Mouse (Mus musculus): ENCODE data around the gene Lrp8. TPM values are rescaled to one million over a fixed set of nuclear protein-coding genes. Genes with fewer than 3 reads are reported as not detected.

The Lrp8 gene
- total RNA-seq (2017), result 2.8 and 3.6 TPM in 2 replicates

GRCm38 (mm10) chr4:107802185-107802449 lies at the start of gene Lrp8:
Lrp8 (plus strand) TSS chr4:107802261.
- no peak for ATAC-seq (ENCODE audit: extremely low read depth, insufficient number of reproducible peaks, low FRiP score, poor library complexity, severe bottlenecking)

DNA sequence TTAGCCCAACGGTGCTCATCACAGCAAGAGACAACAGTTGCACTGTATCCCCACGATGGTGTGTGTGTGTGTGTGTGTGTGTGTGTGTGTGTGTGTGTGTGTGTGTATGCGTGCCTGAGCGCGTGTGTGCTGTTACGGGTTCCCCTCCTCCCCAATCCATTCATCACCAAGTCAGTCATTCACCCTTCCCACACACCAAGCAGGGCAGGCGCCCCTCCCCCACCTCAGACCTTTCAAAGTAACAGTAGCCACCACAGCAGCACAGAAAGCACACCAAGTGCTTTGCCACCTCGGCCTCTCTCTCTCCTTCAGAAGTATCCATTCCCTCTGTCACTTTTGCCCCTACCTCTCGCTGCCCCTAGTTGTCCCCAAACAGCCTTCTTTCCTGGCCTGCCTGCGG lies 45.8 kb upstream of the Lrp8 start:
- no peak for ATAC-seq (ENCODE audit: extremely low read depth, insufficient number of reproducible peaks, low FRiP score, poor library complexity, severe bottlenecking)

- ATAC-seq (ENCODE audit: extremely low read depth, insufficient number of reproducible peaks, low FRiP score, poor library complexity, severe bottlenecking), result no peak
Measured at GRCm38 (mm10) chr4:107757487-107758470, 44.3 kb upstream of the Lrp8 start.

GRCm38 (mm10) chr4:107758938-107759337 lies 43.1 kb upstream of the Lrp8 start:
- ATAC-seq (ENCODE audit: extremely low read depth, insufficient number of reproducible peaks, low FRiP score, poor library complexity, severe bottlenecking), result no peak

DNA sequence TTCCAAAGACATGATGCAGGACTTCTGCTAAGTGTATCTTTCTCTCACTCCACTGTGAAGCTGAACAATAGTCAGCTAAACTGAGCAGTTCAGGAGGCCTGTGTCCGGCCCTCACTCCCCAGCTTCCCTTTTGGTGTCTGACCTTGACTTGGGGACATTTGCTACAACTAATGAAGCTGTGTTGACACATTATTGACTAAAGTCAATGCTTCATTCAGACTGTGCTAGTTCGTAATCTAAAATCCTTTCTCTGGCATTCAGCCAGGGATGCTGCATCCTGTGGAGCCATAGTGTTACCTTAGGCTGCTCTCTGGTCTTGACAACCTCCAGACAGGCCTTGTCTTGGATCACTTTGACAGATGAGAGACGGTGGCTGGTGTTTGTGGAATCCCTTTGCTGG lies 39.1 kb upstream of the Lrp8 start:
- no peak for ATAC-seq (ENCODE audit: extremely low read depth, insufficient number of reproducible peaks, low FRiP score, poor library complexity, severe bottlenecking)

DNA sequence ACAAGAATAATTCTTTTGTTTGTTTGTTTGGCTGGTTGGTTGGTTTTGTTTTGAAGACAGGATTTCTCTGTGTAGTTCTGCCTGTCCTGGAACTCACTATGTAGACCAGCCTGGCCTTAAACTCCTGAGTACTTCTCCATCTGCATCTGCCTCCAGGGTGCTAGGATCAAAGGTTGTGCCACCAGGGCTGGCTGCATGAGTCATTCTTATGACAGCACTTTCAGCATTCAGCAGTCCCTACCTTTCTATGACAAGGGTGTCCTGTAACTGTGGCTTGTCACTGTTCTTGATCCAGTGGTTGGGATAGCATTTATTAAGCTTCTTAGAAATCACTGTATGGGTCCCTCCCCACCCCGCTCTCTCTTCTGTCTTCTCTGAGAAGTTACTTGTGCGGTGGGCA lies 38.5 kb upstream of the Lrp8 start:
- no peak for ATAC-seq (ENCODE audit: extremely low read depth, insufficient number of reproducible peaks, low FRiP score, poor library complexity, severe bottlenecking)

DNA sequence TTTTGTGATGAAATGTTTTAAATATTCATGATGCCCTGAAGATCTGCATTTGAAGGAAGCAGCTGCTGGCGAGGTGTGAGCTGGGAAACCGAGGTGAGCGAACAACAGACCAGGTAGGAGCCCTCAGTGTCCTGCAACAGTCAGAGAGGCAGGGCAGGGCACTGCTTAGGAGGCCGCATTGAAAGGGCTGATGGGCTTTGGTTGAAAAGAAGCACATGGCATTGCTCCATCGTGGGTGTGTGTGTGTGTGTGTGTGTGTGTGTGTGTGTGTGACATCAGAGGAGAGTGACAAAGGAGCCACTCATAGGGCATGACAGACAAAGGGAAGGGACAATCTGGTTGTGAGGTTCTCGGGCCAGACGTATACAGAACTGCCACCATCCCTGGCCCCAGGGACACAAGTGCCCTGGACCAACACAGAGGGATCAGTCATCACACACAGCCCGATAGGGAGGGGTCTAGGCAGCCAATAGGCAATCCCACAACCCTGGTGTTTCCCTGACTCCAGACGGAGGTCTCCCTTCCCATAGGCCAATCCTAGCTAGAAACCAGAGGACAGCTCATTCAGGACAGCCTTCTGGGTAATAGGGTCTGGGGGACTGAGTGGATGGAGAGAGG lies 36.8 kb upstream of the Lrp8 start:
- ATAC-seq (ENCODE audit: extremely low read depth, insufficient number of reproducible peaks, low FRiP score, poor library complexity, severe bottlenecking), result no peak

DNA sequence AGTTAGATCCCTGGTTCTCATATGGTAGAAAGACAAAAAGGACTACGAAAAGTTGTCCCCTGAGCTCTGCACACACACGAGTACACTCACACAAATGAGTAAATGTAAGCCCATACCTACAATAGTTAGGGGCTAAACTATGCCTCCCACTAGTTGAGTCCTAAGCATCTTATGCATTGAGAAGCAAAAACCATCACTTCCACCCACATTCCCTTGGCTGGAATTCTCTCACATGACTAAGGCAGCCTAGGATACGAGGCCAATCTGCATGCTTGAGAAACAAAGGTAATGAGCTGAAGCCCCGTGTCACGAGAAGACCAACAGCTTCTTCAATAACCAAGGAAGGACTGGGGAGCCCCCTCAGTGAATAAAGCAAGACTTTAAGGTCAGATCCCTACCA lies 35.9 kb upstream of the Lrp8 start:
- no peak for ATAC-seq (ENCODE audit: extremely low read depth, insufficient number of reproducible peaks, low FRiP score, poor library complexity, severe bottlenecking)

DNA sequence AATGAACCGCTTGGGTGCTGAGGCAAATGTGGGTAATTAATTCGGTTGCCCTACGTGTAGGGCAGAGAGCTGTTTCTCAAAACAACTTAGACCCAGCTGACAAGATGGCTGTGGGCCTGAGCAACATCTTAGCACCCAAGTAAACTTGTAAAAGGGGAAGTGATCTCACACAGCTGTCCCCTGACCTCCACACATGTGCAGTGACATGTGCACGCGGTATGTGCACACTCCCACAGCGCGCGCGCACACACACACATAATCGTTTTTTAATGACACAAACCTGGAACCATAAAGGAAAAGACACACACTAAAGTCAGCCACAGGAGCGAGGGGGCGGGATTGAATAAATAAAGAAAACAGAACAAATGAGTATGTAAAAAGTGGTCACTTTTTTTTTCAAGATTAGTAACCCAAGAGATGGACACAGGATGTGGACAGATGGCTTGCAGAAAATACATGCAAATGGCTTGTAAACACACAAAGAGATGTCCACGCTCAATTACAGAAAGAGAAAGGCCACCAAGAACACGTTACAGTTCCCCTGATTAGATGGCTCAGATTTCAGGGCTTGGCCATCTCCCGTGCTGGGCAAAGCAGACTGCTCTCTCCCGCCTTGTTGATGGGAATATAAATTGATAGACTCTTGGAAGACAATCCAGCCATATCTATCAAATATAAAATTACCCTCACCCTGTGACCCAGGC lies 29.8 kb upstream of the Lrp8 start:
- no peak for ATAC-seq (ENCODE audit: extremely low read depth, insufficient number of reproducible peaks, low FRiP score, poor library complexity, severe bottlenecking)

DNA sequence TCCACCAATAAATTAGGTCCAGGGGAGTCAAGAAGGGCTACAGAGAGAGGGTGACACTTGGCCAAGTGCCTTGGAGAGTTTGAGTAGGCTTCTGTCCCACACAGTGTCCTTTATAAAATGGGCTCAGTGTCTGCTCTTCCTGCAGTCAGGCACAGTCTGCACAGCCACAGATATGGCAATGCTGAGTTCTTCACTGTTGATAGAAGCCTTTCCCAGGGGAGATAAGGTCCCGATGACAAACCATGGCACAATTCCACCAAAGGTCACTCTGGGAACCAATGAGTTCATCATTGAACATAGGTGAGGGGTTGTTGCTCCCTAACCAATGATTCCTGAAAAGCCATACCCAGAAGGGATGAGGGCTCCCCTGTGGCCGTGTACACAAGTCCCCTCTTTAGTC lies 27.2 kb upstream of the Lrp8 start:
- ATAC-seq (ENCODE audit: extremely low read depth, insufficient number of reproducible peaks, low FRiP score, poor library complexity, severe bottlenecking), result no peak

GRCm38 (mm10) chr4:107775672-107776071 lies 26.4 kb upstream of the Lrp8 start:
- ATAC-seq (ENCODE audit: extremely low read depth, insufficient number of reproducible peaks, low FRiP score, poor library complexity, severe bottlenecking), result no peak

DNA sequence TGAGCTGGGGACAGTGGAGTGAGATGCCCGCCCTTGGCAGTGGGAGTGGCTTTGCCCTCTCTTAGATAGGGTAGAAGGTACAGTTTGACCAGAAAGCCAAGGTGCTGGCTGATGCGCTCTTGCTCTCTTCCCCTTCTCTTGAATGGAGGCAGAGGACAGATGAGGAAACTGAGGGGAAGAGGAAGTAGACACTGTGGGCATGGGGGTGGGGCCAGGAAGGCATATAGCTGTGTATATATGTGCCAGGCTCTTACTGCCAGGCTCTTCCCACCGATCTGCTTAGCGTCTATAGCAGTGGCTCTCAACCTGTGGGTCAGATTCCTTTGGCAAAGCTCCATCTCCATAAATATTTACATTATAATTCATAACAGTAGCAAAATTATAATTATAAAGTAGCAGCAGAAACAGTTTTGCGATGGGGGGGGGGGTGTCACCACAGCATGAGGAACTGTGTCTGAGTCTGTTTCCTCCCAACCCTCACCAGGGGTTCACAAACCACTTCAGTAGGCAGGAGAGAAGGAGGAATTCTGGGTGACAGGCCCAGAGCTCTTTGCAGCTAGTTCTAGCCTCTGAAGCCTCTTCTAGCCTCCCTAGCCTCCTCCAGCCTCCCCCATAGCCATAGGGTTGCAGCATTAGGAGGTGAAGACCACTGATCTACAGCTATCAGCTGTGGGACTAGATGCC lies 24.9 kb upstream of the Lrp8 start:
- ATAC-seq (ENCODE audit: extremely low read depth, insufficient number of reproducible peaks, low FRiP score, poor library complexity, severe bottlenecking), result peak; percentile 94

- no peak for ATAC-seq (ENCODE audit: extremely low read depth, insufficient number of reproducible peaks, low FRiP score, poor library complexity, severe bottlenecking)
Measured at GRCm38 (mm10) chr4:107783541-107783940, 18.5 kb upstream of the Lrp8 start.

DNA sequence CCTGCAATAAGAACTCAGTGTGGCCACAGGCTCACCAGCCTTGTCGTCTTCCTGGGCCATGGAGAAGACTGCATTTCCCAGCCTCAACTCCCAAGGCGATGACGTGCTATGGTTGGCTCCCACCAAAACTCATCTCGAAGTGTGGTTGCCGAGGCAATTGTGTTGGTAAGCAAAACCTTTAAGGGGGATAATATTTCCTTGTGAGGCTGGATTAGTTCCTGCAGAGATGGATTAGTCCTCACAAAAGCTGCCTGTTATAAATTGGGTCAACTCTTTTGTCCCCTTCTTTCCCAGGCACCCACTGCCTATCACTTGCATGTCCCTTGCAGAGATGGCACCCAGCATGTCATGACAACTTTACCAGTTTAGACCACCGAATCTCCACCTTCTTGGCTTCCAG lies 13.2 kb upstream of the Lrp8 start:
- ATAC-seq (ENCODE audit: extremely low read depth, insufficient number of reproducible peaks, low FRiP score, poor library complexity, severe bottlenecking), result no peak

- no peak for ATAC-seq (ENCODE audit: extremely low read depth, insufficient number of reproducible peaks, low FRiP score, poor library complexity, severe bottlenecking)
Measured at GRCm38 (mm10) chr4:107800801-107801200, 1.3 kb upstream of the Lrp8 start.

DNA sequence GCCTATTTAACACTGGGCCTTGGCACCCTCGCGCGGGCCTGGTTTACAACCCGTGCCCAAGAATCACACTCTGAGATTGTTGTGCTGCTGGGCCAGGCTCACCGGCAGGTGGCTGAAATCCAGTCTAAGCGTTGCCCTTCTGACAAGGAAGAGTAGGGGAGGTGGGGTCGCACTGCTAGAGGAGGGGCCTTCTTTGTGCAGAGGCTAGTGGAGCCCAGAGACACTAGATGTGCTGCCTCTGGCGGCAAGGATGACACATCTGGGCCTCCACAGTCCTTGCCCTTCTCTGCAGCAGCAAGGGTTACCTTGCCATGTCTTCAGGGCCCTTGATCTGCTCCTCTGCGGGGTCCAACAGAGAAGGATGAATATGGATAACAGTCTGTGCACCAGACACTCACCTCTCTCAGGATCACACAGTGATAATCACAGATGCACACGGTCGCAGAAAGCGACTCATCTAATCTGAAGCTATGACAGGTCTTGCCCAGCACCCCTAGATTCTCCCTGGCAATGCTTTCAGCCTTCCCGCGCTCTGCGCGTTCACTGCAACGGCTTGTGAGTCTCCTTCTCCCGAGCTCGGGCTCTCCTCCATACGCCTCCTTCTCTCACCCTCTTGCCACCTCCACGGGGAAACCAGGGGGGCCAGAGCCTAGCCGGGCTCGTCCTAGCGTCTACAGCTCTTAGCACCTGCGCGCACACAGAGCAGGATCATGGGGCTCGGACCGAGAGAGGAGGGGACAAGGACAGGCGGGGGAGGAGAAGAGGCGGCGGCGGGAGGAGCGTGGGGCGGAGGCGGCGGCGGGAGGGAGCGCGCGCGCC lies 486 bp upstream of the Lrp8 start:
- ATAC-seq (ENCODE audit: extremely low read depth, insufficient number of reproducible peaks, low FRiP score, poor library complexity, severe bottlenecking), result peak; percentile 24; the same call in 1 of the 2 replicates

DNA sequence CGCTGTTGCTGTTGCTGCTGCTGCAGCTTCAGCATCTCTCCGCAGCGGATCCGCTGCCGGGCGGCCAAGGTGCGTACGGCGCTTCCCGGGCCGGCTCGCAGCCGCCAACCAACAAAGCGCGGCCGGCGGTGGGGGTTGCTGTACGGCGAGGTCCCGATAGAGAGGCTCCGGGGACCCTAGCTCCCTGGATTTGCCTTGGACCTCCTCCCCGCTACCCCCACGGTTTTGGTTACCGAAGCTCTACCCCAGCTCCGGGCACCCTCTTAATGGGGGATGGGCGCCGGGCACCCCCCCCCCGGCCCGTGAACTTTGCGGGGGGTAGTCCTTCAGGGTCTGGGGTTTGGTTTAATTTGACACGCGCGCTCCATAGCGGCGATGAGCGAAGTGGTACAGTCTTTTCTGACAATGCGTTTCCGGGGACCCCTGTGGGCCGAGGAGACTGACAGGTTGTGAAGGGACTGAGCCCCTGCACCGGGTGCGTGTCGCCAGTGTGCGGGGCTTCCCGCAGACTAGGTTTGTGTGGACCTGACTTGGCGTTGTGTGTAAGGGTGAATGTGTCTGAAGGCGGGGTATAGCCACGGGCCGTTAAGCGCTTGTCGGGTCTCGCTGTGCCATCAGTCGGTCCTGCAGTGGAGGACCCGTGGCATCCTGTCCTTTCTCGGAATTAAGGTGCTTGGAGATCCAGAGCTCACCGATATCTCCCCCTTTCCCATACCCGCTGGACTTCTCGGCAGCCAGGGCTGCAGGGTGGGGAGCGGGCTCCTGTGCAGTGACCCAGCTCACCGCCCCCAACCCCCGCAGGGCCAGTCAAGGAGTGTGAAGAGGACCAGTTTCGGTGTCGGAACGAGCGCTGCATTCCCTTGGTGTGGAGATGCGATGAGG lies 630 bp downstream of the Lrp8 start:
- no peak for ATAC-seq (ENCODE audit: extremely low read depth, insufficient number of reproducible peaks, low FRiP score, poor library complexity, severe bottlenecking)

Data from neutrophil, adult 5-6 weeks (primary cell).